Mouse (Mus musculus) kidney, postnatal 4 days (tissue): ENCODE measurements around the gene Fuk.
"Not testable (repeated sequence)": the region's sequence is repeated elsewhere in the genome, so short reads cannot be mapped to it uniquely, and the experiment has no call there.

Experiments used
- DNase-seq, 2 experiments: peaks; one replicate each; pipeline ENCODE4 v3.0.0; 2021; ENCODE audit warnings: mixed read lengths in 2 of 2

Gene Fuk

DNA sequence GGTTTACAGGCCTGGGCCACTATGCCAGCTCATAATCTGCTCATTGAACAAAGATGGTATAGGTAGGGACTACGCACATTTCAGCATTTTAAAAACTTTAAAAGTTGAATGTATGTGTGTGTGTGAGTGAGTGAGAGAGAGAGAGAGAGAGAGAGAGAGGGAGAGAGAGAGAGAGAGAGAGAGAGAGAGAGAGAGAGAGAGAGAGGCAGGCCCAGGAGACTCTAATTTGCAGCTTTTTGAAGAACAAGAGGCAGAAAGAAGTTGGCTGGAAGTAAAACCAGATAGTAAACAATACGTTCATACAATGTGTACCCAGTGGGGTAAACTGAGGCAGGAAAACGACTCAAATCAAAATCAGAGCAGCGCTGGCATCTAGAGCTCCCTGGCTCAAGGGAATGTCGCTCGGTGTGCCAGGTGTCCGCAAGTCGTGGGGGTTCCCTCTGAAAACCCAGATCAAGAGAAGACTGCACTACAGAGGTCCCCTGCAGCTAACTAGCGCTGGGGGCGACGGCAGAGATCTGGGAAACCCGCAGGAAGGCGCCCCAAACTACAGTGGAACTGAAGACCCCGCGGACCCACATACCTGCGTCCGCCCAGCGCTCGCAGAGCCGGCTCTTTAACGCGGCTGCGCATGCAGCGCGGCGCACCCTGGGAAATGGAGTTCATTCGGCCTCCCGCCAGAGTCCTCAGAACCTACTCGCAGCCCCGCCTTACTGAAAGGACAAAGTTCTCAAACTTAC is at the start of gene Fuk:
Gene Fuk (minus strand): TSS at position 650 of the 740 bp plus-strand sequence.
- peak; percentile 87 to 91 for DNase-seq

DNA sequence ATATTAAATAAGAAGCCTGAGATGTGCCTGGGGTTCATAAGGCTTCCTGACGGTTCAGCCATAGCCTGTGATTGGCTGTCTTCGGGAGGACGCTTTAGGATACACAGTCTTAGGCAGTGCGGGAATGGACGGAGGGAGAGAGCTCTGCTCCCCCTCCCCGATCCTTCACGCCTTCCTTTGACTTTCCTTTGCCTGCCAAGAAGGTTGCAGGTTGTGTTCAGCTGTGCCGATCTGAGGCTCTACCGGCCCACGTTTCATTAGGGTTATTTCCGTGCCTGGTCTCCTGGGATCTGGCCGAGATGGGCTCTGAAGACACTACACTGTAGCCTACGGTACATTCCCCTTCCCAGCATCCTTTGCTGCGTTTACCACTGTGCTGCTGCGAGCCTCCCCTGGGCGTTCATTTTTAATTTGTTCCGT is 47.8 kb upstream of the Fuk start:
- peak in 1 of 2 experiments; percentile 46 for DNase-seq

DNA sequence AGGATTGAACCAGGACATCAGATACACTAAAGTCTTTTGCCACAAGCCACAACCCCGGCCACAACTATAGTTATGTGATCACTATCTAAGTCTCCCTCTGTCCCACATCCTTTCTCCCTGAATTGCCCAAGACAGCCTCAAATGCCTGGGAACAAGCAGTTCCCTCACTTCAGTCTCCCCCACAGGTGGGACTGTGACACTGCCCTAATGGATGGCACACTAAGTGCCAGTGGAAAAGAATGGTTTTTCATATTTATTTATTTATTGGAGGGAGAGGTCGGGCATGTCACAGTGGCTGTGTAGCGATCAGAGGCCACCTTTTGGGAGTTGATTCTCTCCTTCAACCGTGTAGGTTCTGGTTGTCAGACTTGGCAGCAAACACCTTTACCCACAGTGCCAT is 43.4 kb upstream of the Fuk start:
- no peak for DNase-seq

DNA sequence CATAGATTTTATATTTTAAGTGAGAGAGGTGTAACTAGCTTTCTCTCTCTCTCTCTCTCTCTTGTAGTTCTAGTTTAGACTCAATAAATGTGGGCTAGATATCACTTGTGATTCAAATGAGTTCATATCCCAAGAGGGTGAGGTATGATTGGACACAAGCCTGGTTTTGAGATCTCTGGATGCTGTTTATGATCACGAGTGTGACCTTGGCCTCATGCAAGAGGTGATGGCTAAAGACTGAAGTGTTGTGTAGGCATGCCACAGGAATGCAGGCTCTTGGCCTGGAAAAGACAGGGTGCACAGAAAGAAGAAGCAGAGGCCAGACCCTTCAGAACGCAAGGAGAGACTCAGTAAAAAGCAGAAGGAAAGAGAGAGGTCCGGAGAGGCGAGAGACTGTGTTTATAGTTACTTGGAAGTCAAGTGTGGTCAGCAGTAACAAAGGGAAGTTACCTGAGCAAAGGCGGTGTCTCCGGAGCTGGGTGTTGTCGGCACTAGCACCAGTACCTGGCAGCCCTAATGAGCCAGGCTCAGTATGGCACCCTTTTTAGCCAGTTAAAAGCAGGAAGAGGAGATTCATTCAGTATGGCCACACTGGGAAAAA is 42.1 kb upstream of the Fuk start:
- no peak for DNase-seq

DNA sequence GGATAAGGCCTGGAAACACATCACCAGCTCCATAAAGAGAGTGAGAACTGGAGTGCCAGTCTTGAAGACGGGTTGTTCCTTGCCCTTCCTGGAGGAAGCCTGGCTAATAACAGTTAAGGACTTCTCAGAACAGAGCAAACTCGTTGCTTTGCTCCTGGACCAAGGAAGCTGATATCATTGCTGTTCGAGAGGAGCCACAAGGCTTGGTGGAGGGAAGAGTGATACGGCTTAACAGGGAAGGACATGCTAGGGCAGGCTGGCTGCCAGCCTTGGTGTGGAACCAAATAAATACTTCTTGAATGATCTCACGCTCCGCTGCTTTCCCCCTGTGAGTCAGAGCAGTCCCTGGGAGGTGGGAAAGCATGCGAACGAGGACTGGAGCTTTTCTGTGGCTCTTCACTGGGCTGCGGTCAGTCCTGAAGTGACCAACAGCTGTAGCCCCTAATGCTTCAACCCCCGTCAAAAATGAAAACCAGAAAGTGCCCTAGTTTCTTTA is 39.2 kb upstream of the Fuk start:
- peak; percentile 69 to 82 for DNase-seq

DNA sequence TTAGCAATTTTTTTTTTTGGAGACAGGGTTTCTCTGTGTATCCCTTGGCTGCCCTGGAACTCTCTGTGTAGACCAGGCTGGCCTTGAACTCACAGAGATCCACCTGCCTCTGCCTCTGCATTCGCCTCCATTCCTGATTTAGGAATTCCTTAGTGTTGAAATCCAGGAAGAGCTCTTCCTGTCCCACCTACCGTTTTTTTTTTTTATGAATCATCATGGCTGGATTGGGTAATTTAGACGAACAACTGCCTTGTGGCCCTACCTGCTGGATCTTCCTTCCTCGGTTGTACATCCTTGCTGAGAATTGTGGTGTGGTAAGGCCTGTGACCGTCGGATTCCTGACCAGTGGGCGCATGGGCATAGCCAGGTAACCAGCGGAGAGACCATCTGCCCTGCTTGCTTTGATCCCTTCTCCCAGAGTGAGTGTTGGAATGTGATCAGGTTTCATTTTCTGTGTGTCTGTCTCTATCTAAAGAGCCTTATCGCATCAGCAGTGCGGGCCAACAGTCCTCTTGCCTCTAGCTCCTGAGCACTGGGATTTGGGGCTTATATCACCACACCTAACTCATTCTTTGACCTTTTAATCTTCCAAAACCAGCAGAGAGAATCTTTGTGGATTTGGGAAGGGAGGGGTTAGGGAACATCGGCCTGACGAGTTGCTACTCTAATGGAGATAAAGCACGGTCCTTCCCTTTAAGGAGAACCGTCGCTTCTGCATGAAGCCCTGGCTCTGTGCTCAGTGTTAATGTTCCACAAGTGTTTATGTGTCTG is 38.6 kb upstream of the Fuk start:
- no peak for DNase-seq

DNA sequence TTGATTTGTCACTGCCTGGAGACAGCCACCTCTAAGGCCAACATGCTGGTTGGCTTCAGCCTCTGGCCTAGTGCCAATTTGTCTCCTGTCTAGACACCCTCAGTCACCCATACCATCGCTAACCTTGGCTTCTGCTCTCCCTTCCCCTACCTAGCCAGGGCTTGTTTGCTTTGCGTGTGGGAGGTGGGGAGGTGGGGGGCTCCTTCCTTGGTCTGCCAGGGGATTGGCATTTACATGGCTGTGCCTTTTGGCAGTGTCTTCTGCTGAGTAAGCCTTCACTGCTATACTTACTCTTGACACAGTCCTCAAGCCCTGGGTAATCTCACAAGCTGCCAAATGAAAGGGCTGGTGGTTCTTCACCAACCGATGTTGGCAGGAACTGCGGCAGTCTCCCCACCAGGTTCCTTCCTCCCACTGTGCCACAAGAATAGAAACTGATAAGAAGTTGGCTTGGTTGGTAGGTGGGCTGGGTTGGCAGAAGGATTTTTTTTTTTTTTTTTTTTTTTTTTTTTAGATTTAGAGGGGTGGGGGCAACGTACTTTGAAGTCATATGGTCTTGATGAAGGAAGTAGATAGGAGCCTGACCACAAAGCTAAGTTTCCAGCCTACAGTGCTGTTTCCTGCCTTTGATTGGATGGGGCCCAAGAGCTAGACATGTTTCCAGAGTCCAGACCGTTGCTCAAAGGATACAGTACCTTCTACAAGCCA is 36.7 kb upstream of the Fuk start:
- DNase-seq: peak; percentile 49 to 59

DNA sequence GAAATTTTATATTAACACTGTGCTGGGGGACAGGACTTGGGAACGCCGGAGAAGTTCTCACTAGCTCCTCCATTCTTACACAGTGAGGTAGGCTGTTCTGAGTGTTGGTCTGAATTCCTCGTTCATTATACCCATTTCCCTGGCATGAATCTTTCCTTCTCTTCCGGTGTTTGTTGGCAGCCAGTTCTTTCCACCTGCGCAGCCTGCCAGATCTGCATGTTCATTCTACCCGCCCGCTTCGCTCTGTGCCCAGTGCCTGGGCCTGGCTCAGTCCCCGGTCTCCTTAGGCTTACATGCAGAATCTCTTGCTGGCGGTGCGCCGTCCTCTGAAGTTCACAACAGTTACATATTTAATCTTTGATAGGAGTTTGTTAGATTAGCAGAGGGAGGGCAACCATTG is 33.9 kb upstream of the Fuk start:
- no peak for DNase-seq

DNA sequence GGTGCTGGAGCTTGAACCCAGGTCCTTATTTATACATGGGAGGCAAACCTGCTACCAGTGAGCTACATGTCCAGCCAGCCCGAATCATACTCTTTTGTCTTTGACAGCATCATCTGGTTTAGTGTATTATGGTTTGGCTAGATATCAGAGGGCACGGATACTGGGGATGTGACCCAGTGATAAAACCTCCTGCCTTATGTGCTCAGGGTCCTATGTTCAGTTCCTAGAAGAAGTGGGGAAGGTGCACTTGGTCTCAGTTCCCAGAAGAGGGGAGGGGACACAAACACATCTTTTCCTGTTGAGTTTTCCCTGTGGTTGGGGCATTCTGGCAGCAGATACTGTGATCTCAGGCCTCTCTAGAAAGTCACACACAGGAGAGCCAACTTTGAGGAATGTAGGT is 31.0 kb upstream of the Fuk start:
- DNase-seq: no peak

DNA sequence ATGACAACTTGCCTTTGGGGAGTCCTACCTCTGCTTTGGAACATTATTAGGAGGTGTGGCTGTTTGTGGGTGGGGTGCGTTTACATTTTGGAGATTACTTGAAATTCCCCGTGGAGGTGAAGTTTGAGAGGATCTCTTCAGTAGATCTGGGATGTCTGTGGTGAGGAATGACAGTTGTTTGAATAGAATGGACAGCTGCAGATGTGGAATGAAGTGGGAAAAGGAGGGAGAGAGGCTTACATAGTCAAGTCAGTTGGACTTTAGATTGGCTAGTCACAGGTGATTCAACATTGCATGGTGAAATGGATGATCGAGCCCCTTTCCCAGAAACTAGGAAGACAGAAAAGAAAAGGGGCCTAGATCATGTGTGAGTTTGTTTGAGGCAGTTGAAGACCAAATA is 30.2 kb upstream of the Fuk start:
- DNase-seq: no peak

DNA sequence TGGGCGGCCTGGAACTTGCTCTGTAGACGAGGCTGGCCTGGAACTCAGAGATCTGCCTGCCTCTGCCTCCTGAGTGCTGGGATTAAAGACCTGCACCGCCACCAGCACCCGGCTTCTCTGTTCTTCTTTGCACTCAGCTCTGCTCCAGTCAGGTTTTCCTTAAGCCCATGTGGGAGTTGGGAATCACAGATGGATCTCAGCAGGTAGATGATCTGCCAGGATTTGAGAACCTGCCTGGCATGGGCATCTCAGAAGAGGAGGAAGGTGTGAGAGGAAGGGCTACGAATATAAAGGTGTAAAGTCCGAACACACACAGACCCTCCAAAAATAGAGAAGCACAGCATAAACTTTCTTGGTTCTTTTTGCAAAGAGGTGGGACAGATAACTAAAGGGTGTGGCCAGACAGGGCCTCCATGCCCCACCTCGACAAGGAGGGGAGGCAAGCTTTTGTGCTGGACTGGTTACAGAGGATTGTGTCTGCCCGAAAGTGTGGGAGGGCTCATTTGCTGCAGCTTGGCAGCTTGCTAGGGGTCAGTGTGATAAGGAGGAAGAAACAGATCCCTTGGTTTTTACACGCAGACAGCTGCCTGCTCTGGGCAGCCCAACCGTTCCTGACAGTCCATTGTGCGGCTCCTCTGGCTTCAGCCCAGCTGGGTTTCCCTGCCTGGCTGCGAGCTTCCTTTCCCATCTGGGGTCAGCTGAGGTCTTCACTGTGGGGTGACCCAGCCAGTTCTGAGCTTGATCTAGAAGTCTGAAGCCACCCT is 29.1 kb upstream of the Fuk start:
- DNase-seq: peak; percentile 63 to 75

DNA sequence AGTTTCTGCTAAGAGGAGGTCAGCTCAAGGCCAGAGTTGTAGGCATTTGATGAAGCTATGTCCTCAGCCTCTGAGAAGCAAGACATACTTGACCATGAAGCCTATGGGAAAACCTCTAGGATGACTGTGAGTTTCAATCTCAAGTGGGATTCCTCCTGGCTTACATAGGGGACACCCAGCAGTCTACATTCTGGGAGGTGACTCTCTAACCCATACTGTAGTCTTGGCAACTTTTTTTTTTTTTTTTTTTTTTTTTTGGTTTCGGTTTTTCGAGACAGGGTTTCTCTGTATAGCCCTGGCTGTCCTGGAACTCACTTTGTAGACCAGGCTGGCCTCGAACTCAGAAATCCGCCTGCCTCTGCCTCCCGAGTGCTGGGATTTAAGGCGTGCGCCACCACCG is 27.4 kb upstream of the Fuk start:
- not testable (repeated sequence) for DNase-seq

DNA sequence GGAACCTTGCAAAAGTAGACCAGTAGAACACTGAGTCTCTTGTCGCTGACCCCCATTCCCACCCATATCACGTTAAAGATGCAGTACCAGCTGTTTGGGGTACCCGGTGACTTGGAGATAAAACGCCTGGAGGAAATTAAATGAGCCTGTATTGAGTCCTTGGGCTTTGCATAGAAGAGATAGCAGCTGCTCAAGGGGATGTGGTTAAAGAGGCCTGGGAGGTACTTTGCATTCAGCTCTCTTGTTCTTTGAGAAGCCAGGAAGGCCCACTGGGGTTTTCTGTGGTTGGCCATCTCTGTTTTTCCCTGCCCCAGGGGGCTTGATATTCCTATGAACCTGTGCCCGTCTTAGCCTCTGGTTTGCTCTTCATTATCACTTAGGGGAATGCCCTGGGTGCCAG is 26.8 kb upstream of the Fuk start:
- DNase-seq: no peak

DNA sequence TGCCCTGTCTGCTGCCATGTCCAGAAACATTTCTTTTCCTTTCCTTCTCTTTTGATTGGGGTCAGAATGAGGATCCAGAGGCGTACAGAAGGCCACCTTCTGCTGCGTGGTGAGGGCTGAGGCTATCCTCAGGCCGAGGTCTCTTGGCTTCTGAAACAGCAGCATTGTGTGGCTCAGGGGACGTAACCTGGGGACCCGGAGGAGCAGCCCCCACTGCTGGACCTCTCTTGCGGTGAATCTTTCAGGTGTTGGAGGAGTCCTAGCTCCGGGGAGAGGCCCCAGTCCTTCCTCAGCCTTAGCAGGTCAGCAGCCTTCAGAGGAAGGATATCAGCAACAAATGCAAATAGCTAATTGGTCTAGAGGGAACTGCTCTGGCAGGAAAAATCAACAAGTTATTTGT is 26.1 kb upstream of the Fuk start:
- DNase-seq: no peak

DNA sequence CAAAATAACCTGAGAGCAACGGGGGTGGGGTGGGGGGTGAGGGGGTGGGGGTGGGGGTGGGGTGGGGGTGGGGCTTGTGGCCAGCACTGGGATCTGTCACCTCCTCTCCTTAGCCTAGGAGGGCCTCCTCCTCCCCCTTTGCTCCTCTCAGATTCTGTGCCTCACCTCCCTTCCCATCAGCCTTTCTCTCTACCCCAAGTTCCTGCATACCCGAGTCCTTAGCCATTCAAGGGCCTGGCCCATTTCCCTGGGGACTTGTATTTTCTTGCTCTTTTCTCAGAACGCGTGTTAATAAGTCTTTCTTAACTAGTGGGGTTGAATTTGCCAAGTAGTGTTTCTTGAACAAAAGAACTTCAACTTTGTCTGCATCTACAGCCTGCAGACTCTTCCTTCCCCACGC is 24.4 kb upstream of the Fuk start:
- no peak for DNase-seq

DNA sequence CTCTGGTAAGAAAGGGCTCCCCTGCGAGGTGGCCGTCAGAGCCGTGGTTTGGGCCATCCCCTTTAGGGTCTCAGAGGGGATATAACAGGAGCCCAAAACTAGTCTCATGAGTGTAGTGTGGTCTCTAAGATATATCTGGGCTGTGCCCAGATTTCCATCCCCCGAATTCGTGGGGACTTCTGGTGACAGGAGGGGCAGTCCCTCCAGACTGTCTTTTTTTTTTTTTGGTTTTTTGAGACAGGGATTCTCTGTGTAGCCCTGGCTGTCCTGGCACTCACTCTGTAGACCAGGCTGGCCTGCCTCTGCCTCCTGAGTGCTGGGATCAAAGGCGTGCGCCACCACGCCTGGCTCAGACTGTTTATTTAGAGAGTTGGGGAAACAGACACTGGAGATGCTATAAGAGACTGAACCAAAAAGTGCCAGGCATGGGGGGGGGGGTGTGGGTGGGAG is 23.4 kb upstream of the Fuk start:
- no peak for DNase-seq

DNA sequence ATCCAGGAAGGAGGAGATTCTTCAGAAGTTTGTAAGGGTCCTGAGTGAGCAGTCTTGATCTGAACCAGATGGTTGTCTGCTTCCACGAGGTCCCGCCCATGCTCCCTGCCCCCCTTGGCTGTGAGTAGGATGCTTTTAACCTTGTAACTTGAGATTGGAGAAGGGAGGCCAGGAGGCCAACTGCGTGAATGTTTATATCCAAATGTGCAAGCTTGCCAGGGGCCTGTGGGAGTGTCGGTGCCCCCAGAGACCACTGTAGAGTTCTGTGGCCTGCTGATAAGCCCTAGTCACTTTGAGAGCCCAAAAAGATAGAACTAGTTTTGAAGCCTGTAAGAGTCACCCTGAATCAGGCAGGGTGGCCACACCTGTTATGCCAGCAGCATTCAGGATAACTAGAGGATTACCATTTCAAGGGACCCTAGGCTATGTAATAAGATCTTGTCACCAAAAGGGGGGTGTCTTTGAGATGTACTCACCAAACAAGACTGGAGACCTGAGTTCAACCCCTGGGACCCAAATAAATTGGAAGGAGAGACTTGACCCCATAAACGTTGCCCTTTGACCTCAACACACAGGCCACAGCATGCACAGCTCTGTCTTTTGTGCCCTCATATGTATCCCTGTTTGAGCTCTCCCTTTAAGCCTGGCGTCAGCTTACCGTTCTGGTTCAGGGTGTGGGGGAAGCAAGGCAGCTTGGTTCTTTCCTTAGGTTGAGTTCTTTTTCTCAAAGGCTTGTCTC is 19.4 kb upstream of the Fuk start:
- peak; percentile 73 to 81 for DNase-seq

DNA sequence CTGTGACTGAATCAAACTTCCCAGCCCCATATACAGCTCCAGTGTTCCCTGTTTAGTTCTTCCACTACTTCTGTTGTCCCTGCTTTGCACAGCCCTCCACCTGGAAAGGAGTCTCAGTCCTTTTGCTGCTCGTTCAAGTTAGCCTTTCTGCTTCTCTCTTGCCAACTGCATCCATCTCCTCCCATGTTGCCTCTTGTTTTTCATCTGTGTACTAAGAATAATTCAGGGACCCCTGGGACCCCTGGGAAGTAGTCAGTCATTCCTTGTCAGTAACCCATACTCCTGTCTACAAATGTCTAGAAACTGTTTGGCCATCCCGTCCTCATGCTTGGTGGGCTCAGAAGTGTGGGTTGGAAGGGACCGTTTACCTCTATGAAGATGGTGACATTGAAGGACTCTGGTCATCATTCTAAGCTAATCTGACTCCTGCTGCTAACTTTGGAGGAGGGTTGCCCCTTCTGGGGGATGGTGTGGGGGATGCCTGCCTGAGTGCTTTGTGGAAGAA is 18.5 kb upstream of the Fuk start:
- DNase-seq: no peak

DNA sequence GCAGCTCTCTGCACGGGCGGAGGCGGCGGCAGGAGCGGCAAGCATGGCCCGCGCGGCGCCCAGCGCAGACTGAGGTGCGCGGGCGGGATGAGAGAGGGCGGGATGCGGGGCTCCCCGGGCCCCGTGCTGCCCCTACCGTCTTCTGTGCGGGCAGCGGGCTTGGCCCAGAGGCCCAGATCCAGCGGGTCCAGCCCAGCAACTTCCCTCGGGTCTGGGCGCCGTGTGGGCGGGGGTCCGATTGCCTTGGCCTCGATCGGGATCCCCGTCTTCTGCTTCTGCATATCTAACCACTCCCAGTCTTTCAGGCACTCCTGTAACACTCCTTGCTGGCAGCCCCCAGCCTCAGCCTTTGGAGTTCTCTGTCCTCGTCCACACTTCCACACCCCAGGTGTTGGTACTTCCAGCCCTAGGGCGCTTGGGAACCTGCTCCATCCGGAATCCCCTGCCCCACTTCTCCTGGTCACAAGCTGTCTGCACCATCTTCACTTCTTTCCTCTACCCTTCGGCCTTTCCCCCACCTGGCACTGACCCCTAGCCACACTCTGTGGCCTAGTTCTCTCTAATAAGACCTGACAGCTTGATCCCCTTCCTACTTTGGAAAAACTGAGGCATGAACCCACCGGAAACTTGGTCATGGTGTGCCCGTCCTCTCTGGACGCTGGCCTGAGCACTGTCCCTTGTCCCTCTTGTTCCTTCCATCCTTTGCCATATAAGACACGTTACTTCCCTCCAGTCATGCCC is 17.9 kb upstream of the Fuk start:
- no peak for DNase-seq

DNA sequence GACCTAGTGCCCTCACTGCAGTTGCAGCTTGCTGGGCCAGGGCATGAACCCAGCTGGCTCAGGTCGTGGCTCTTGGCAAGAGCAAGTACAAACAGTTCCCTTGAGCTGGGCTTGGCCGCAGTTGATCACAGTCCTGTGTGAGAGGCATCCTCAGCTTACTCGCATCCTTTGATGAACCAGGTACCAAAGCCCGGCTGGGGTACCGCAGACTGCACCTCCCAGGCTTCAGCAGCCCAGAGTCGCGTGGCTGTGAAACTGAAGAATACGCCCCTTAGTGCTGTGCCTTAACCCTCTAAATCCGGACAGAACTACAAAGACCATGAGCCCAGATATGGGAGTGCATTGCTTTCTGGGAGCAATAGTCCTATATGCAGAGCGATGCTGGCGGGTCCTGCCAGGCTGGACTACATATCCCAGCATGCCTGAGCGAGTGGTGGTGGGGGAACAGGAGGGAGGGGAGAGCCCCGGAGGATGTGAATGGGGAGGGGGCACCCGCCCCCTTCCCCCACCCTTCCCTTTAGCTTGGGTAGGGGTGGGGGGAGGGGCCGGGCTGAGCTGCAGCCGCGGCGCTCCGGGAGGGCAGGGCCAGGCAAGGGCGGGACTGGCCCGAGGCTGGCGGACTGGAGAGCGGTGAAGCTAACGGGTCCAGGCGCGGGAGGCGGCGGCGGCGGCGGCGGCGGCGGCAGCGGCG is 17.2 kb upstream of the Fuk start, which contains the start of gene St3gal2:
Gene St3gal2 (plus strand): TSS at position 582 of the 691 bp plus-strand sequence.
- DNase-seq: peak; percentile 87 to 92
